Mouse (Mus musculus) liver, embryonic 12.5 days (tissue): Measurements from ENCODE around the gene Cds2. TPM values are rescaled to one million over a fixed set of nuclear protein-coding genes. Genes with fewer than 3 reads are reported as not detected.
"Not testable (repeated sequence)": the region's sequence is repeated elsewhere in the genome, so short reads cannot be mapped to it uniquely, and the experiment has no call there.

Experiments used
- ATAC-seq: fragments of 200-750 bp; cut with Nextera tagmentation; 2 replicates; pipeline ENCODE4 v1.8.0; 2017; ENCODE audit warnings: moderate number of reproducible peaks, mild to moderate bottlenecking, moderate library complexity
- H3K27ac ChIP-seq: fragments of 300-500 bp; sonication (generic); 2 replicates; pipeline ENCODE4 v1.5.1; 2016; ENCODE audit warnings: mild to moderate bottlenecking
- H3K27me3 ChIP-seq: fragments of 300-500 bp; sonication (generic); replicated peaks from 2 replicates; pipeline ENCODE4 v1.6.1; 2016; ENCODE audit warnings: mild to moderate bottlenecking, moderate library complexity
- H3K36me3 ChIP-seq: fragments of 300-500 bp; sonication (generic); 2 replicates; pipeline ENCODE4 v1.6.1; 2016; ENCODE audit warnings: mild to moderate bottlenecking, moderate library complexity
- H3K4me1 ChIP-seq: fragments of 300-500 bp; sonication (generic); 2 replicates; pipeline ENCODE4 v1.6.1; 2016
- H3K4me2 ChIP-seq: fragments of 300-500 bp; sonication (generic); 2 replicates; pipeline ENCODE4 v1.6.1; 2016; ENCODE audit warnings: mild to moderate bottlenecking, moderate library complexity
- H3K4me3 ChIP-seq: fragments of 300-500 bp; sonication (generic); 2 replicates; pipeline ENCODE4 v1.5.1; 2016; ENCODE audit warnings: mild to moderate bottlenecking, moderate library complexity
- H3K9ac ChIP-seq: fragments of 300-500 bp; sonication (generic); 2 replicates; pipeline ENCODE4 v1.6.1; 2016; ENCODE audit warnings: mild to moderate bottlenecking, moderate library complexity
- H3K9me3 ChIP-seq: fragments of 300-500 bp; sonication (generic); replicated peaks from 2 replicates; pipeline ENCODE4 v1.6.1; 2016; ENCODE audit warnings: mild to moderate bottlenecking, moderate library complexity
- WGBS: fragments of 180-500 bp; shearing (Covaris S2); methylation state at CpG from one replicate; pipeline ENCODE4 v1.1.7; 2016; ENCODE audit not compliant: insufficient replicate concordance; 5-methylcytosine and 5-hydroxymethylcytosine counted together
- polyA plus RNA-seq: library from polyadenylated mRNA; unstranded; fragments of >200 nt; fragmentation: Nextera tagmentation; extraction: Ambion mirVana; gene quantifications from 2 replicates; pipeline ENCODE4 v1.2.1, GENCODE M21; 2016

Gene Cds2
- polyA plus RNA-seq, 1 experiment from 2014 or later = 13.7 TPM

DNA sequence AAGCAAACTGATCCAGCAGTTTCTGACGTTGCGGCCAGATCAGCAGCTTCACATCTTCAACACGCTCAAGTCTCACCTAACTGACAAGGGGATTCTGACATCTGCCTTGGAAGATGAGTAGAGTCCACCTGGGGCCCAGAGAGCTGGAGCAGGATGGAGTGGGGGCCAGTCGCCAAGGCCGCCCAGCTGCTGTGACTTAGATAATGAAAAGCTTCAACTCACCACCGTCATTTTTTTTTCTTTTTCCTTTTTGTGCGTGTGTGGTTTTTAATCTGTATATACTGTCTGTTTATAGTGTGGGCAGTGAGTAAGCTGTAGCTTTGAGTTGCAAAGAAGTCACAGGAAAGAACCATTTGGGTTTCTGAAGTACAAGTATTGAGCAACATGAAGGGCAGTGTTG, 42.2 kb downstream of the Cds2 start:
- peak; percentile 65 for ATAC-seq
- Histone ChIP-seq H3K4me2 (no peak overlapping the region), H3K36me3 (peaks cover 65% of the 10 kb centered on the region), H3K9ac (no peak overlapping the region), H3K27me3 (no peaks in the 10 kb centered on the region), H3K4me1 (peaks cover 30% of the 10 kb centered on the region), H3K9me3 (no peaks in the 10 kb centered on the region), H3K4me3 (no peak overlapping the region), H3K27ac (0 out of 2 replicates have a peak overlapping the region, but pooled peaks have one; percentile 16)
- 38% methylated on average over 7 of the region's 7 CpGs for WGBS

DNA sequence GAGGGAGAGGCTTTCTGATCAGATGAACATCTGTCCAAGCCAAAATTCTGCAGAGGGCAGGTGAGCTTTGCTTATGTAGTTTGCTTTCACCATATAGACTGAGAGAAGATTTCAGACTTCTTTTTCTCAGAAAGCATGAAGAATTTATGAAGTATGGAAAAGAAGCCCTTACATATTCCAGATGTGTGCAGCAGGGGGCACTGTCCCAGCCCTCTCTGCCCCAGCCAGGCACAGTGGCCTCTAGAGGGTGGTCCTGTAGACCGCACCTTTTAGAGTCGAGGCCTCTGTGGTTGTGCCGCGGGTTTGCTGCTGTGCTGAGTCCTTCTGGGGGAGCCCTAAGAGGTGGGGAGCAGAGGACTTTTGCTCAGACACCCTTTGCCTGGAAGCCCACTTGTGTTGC, 43.0 kb downstream of the Cds2 start:
- Histone ChIP-seq H3K9ac (no peak overlapping the region), H3K4me2 (no peak overlapping the region), H3K27me3 (no peaks in the 10 kb centered on the region), H3K4me1 (peaks cover 30% of the 10 kb centered on the region), H3K36me3 (peaks cover 61% of the 10 kb centered on the region), H3K27ac (no peak overlapping the region), H3K9me3 (no peaks in the 10 kb centered on the region), H3K4me3 (no peak overlapping the region)
- no peak for ATAC-seq
- WGBS = 33% methylated on average over 4 of the region's 4 CpGs

DNA sequence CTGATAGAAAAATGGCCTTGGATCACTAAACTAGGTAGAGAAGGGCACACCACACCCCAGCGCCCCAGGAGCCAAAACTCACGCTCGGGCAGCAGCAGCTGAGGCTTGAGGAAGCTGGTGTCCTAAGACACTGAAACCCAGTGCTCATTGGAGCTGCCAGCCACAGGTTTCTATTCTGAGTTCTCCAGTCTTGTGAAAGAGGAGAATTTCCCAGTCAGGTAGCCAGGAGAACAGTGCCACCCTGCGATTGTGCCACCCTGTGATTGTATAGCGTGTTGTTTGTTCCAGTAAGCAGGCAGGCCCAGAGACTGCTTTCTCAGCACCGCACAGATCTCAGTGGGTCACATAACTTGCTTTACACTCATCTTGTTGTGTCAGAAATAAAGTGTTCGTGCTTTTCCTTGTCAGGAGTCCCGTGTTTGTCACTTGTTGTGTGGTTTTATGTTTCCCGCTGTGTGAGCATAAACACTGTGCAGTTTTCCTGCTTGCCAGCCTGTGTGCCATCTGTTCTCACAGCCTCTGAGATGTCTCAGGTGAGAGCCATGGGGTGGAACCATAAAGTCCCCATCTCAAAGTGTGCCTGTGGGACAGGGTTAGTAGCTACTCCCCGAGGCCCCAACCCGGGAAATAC, 44.4 kb downstream of the Cds2 start:
- 85% methylated on average over 11 of the region's 11 CpGs for WGBS
- H3K27me3 ChIP-seq = no peaks in the 10 kb centered on the region
- H3K4me3 ChIP-seq = no peak overlapping the region
- peaks cover 30% of the 10 kb centered on the region for H3K4me1 ChIP-seq
- H3K36me3 ChIP-seq = peaks cover 48% of the 10 kb centered on the region
- no peak for ATAC-seq
- H3K4me2 ChIP-seq = no peak overlapping the region
- H3K9ac ChIP-seq = no peak overlapping the region
- H3K9me3 ChIP-seq = no peaks in the 10 kb centered on the region
- no peak overlapping the region for H3K27ac ChIP-seq

DNA sequence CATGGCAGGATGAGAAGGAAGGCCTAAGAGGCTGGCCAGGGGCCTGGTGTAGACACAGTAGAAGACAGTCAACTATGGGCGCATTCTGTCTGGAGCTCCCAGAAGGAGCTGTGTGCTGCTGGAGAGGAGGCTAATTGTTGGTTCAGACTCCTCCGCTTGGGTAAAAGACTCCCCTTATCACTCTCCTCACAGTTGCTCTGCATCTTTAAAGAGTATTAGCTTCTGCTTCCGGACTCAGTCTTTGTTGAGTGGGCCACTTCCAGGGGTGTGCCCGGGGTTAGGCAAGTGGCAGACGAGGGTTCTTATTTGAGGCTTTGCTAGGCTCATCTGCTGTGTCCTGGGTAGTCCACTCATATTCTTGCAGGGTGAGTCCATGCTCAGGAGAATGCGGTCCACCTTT, 45.9 kb downstream of the Cds2 start:
- Histone ChIP-seq H3K4me1 (peaks cover 30% of the 10 kb centered on the region), H3K9me3 (no peaks in the 10 kb centered on the region), H3K4me3 (no peak overlapping the region), H3K4me2 (no peak overlapping the region), H3K36me3 (peaks cover 36% of the 10 kb centered on the region), H3K9ac (no peak overlapping the region), H3K27ac (no peak overlapping the region), H3K27me3 (no peaks in the 10 kb centered on the region)
- peak; percentile 30; the same call in 1 of the 2 replicates for ATAC-seq
- WGBS = 62% methylated on average over 6 of the region's 6 CpGs

DNA sequence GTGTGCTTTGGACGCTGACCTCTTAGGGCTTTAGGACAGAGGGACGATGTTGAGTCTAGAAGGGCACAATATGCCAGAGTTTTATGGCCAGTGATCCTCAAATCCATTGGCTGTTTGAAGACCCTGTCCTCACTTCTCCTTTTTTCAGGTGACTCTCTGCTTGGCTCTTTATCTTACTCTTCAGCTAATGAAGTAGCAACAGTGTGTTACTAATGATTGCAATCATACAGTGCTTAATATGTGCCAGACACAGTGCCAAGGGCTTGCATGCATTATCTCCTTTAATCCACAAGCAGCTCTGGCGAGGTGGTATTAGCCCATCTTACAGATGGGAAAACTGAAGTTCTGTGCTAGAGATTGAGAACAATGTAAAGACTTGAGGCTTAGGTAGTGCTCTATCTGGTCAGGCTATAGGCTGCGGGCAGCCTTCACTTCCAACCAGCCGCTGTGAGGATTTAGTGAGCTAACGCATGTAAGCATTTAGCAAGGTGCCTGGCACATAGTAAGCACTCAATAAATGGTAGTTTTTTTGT, 46.5 kb downstream of the Cds2 start:
- peaks cover 32% of the 10 kb centered on the region for H3K36me3 ChIP-seq
- no peak overlapping the region for H3K4me3 ChIP-seq
- H3K27me3 ChIP-seq = no peaks in the 10 kb centered on the region
- no peak for ATAC-seq
- WGBS = 77% methylated on average over 6 of the region's 6 CpGs
- H3K9me3 ChIP-seq = no peaks in the 10 kb centered on the region
- H3K4me2 ChIP-seq = no peak overlapping the region
- H3K9ac ChIP-seq = no peak overlapping the region
- peaks cover 29% of the 10 kb centered on the region for H3K4me1 ChIP-seq
- H3K27ac ChIP-seq = no peak overlapping the region

DNA sequence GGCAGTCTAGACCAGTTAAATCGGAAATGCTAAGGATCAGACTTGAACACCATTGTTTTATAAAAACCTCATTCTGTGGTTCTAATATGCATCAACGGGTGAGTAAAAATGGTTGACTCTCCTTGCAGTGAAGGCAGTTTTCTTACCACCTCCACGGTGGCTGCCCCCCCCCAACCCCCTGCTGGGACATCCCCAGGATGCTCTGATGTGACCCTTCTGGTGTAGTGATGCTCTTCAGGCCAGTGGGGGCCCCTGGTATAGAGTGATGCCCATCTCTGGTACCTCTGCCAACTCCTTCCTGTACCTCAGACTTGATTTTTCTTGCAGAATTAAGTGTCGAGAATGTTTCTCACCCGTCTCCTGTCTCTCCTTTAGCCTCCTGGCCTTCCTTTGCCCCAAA, 49.7 kb downstream of the Cds2 start:
- no peak for ATAC-seq
- Histone ChIP-seq H3K9ac (no peak overlapping the region), H3K27ac (no peak overlapping the region), H3K4me2 (no peak overlapping the region), H3K9me3 (no peaks in the 10 kb centered on the region), H3K4me3 (no peak overlapping the region), H3K36me3 (peaks cover 9% of the 10 kb centered on the region), H3K4me1 (0 out of 2 replicates have a peak, but pooled peaks cover 5% of the 10 kb centered on the region), H3K27me3 (no peaks in the 10 kb centered on the region)
- WGBS = 73% methylated on average over 5 of the region's 5 CpGs

DNA sequence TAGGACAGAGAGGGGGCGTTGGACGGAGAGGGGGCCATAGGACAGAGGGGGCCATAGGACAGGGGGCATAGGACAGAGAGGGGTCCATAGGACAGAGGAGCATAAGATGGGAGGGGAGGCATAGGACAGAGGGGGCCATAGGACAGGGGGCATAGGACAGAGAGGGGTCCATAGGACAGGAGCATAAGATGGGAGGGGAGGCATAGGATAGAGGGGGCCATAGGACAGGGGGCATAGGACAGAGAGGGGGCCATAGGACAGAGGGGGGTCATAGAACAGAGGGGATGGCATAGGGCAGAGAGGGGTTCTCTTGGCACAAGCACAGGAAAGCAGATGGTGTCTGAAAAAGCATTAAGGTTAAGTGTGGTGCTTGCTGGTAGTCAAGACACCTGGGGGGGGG, 50.6 kb downstream of the Cds2 start:
- Histone ChIP-seq H3K27ac (no peak overlapping the region), H3K4me2 (no peak overlapping the region), H3K36me3 (0 out of 2 replicates have a peak, but pooled peaks cover under 1% of the 10 kb centered on the region), H3K4me3 (no peak overlapping the region), H3K27me3 (no peaks in the 10 kb centered on the region), H3K9ac (no peak overlapping the region), H3K4me1 (0 out of 2 replicates have a peak, but pooled peaks cover 5% of the 10 kb centered on the region), H3K9me3 (no peaks in the 10 kb centered on the region)
- no peak for ATAC-seq
- 89% methylated on average over 2 of the region's 2 CpGs for WGBS

DNA sequence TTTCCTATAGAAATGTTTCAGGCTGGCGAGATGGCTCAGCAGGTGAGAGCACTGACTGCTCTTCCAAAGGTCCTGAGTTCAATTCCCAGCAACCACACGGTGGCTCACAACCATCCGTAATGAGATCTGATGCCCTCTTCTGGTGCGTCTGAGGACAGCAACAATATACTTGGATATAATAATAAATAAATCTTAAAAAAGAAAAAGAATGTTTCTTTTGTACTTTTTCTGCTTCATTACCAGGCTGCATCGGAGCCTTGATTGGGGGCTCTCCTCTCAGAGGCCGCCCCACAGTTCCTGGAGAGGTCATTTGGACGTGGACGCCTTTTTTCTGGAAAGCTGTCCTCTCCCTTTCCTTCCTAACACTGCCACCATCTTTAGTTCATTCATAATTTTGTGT, 51.1 kb downstream of the Cds2 start:
- not testable (repeated sequence) for H3K9me3 ChIP-seq, H3K4me1 ChIP-seq, H3K4me3 ChIP-seq, H3K36me3 ChIP-seq, H3K4me2 ChIP-seq, H3K27me3 ChIP-seq, ATAC-seq, H3K27ac ChIP-seq, H3K9ac ChIP-seq
- WGBS = 78% methylated on average over 8 of the region's 8 CpGs

DNA sequence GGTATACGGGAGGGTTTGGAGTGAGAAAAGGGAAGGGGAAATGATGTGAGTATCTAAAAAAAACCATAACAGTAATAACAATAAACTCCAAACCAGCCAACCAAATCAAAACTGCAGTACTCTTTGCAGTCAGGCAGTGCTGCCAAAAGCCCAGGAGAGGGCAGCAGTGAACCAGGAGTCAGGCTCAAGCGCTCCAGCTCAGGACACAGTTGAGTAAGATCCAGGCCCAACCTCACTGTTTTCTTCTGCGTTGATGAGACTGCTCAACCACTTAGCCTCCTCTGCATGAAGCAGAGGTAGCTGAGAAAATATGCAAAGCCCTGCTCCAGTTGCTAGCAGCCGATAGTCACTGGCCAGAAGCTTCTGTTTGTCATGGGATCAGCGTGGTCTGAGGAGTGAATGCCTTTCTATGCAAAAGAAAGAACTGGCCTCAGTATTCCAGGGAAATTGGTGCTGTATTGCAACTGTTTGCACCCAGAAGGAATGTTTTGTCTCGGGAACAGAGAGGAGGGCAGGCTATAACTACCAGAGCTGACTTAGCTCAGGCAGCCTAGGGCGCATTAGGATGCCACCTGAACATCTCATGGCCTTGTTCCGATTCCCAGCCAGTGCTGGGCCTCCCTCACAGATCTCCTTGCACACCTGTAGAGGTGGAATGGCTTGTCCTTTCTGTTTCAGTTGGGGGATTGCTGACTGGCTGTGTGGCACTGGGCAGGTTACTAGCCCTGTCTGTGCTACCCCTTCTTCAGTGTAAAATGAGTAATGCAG, 53.3 kb downstream of the Cds2 start:
- no peaks in the 10 kb centered on the region for H3K9me3 ChIP-seq
- no peaks in the 10 kb centered on the region for H3K36me3 ChIP-seq
- H3K27ac ChIP-seq = no peak overlapping the region
- no peaks in the 10 kb centered on the region for H3K4me1 ChIP-seq
- no peaks in the 10 kb centered on the region for H3K27me3 ChIP-seq
- no peak overlapping the region for H3K4me2 ChIP-seq
- ATAC-seq = no peak
- H3K4me3 ChIP-seq = no peak overlapping the region
- no peak overlapping the region for H3K9ac ChIP-seq
- 33% methylated on average over 8 of the region's 8 CpGs for WGBS

DNA sequence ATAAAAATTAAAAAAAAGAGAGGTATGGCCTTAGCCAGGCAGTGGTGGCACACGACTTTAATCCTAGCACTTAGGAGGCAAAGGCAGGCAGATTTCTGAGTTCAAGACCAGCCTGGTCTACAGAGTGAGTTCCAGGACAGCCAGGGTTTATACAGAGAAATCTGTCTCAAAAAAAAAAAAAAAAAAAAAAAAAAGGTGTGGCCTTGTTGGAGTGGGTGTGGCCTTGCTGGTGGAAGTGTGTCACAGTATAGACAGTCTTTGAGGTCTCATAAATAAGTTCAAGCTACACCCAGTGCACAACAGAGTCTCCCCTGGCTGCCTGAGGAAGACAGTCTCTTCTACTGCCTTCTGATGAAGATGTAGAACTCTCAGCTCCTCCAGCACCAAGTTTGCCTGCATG, 54.2 kb downstream of the Cds2 start:
- H3K4me1 ChIP-seq = no peaks in the 10 kb centered on the region
- H3K4me2 ChIP-seq = no peak overlapping the region
- H3K9me3 ChIP-seq = no peaks in the 10 kb centered on the region
- WGBS = 50% methylated on average over 1 of the region's 1 CpGs
- no peak overlapping the region for H3K4me3 ChIP-seq
- H3K9ac ChIP-seq = no peak overlapping the region
- no peaks in the 10 kb centered on the region for H3K36me3 ChIP-seq
- H3K27me3 ChIP-seq = no peaks in the 10 kb centered on the region
- no peak overlapping the region for H3K27ac ChIP-seq
- ATAC-seq = no peak

DNA sequence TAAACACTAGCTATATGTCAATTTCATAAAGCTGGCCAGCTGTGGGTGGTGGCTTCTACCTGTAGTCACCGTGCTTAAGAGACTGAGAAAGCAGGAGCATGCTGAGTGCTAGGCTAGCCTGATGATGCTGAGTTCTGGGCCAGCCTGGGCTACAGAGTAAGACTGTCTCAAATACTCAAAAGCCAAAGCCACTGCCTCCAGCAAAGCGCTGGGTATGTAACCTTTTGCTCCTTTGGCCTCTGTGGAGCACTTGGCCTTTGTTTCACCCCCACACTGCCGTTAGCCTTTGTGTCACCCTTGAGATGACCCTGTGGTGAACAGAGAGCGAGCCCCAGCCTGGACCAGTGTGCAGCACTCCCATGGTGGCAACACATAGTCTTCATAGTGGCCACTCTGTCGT, 57.6 kb downstream of the Cds2 start:
- Histone ChIP-seq H3K9me3 (no peaks in the 10 kb centered on the region), H3K9ac (no peak overlapping the region), H3K36me3 (no peaks in the 10 kb centered on the region), H3K27me3 (no peaks in the 10 kb centered on the region), H3K4me1 (no peaks in the 10 kb centered on the region), H3K4me2 (no peak overlapping the region), H3K4me3 (no peak overlapping the region), H3K27ac (no peak overlapping the region)
- ATAC-seq = no peak
- 54% methylated on average over 5 of the region's 5 CpGs for WGBS

DNA sequence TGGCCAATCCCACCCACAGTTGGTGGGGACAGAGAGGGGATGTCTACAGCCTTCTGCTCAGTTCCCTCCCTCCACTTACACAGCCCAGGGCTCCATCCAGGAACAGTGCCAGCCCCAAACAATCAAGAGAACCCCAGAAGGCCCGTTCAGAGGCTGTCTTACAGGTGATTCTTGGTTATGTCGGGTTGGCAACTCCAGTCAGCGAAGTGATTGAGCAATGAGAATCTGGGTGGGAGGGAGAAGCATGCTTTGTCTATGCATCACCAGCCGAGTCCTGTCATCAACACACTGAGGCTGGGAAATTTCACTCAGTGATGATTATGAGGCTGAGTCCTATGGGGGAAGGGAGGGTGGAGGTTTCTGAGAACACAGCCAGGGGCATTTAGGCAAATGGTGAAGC, 60.6 kb downstream of the Cds2 start:
- Histone ChIP-seq H3K4me3 (no peak overlapping the region), H3K4me2 (no peak overlapping the region), H3K27me3 (no peaks in the 10 kb centered on the region), H3K9ac (no peak overlapping the region), H3K4me1 (no peaks in the 10 kb centered on the region), H3K36me3 (no peaks in the 10 kb centered on the region), H3K27ac (no peak overlapping the region), H3K9me3 (no peaks in the 10 kb centered on the region)
- ATAC-seq = no peak
- 51% methylated on average over 4 of the region's 4 CpGs for WGBS
